Mouse (Mus musculus): ENCODE measurements around the gene Slc39a2. TPM values are rescaled to one million over a fixed set of nuclear protein-coding genes. Genes with fewer than 3 reads are reported as not detected.

The Slc39a2 gene
- polyA plus RNA-seq, 1 experiment, result 0.81 TPM

- H3K4me3 ChIP-seq (ENCODE audit: extremely low read depth, insufficient read depth, insufficient read length), result no peak overlapping the region
- DNase-seq (ENCODE audit: low read depth in 1 of 2, low spot score in 2 of 2), result no peak
- no peaks in the 10 kb centered on the region for H3K27me3 ChIP-seq (ENCODE audit: control insufficient read depth, insufficient read depth, low read length)
- 92% methylated on average over 6 of the region's 6 CpGs for WGBS
- no peaks in the 10 kb centered on the region for H3K4me1 ChIP-seq (ENCODE audit: control insufficient read depth, insufficient read depth, insufficient read length)
- H3K36me3 ChIP-seq (ENCODE audit: control insufficient read depth, insufficient read depth, low read length), result peaks cover 38% of the 10 kb centered on the region
- no peak overlapping the region for H3K27ac ChIP-seq (ENCODE audit: insufficient read depth, low read length)
- TF ChIP-seq POLR2A (IDR thresholded peaks at IDR 0.05; ENCODE audit: low read depth, low read length) (no peak), CTCF (IDR thresholded peaks at IDR 0.05; ENCODE audit: extremely low read depth, insufficient read depth, insufficient read length, insufficient replicate concordance) (no peak)
Measured at GRCm38 (mm10) chr14:51889833-51890232, 2.9 kb upstream of the Slc39a2 start.

DNA sequence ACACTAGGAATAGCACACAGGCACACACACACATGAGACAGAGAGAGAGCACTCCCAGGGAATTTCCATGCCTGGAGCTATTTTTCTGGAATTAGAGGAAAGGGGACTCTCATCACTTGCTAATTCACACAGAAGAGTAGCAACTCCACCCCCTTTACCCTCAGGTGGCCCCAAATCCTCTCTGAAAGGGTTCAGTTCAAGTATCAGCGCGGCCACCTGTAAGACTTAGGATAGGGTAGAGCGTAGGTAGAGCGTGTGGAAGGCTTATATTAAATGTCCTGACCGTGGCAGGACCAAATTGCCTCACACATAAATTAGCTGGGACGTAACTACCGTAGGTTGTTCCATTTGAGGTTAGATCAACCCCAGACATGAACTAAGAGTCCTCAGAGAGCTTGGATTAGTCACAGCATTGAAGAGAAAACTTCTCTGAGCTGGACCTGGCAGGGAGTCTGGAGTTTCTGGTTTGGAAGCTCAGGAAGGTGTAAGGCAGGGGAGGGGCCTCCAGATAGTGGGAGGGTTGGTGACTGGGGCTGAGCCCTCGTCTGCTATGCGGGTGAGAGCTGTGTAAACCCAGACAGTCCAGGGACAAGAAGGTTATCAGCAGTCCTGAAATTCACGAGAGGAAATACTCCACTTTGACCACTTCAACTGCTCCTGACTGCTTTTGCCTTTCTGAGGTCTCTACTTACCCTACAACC is 555 bp downstream of the Slc39a2 start:
- Histone ChIP-seq H3K27ac (ENCODE audit: insufficient read depth, low read length) (no peak overlapping the region), H3K27me3 (ENCODE audit: control insufficient read depth, insufficient read depth, low read length) (no peaks in the 10 kb centered on the region), H3K36me3 (ENCODE audit: control insufficient read depth, insufficient read depth, low read length) (peaks cover 28% of the 10 kb centered on the region), H3K4me1 (ENCODE audit: control insufficient read depth, insufficient read depth, insufficient read length) (no peaks in the 10 kb centered on the region), H3K4me3 (ENCODE audit: extremely low read depth, insufficient read depth, insufficient read length) (no peak overlapping the region)
- no peak for DNase-seq (ENCODE audit: low read depth in 1 of 2, low spot score in 2 of 2)
- 82% methylated on average over 10 of the region's 10 CpGs for WGBS
- no peak for TF ChIP-seq CTCF (IDR thresholded peaks at IDR 0.05; ENCODE audit: extremely low read depth, insufficient read depth, insufficient read length, insufficient replicate concordance)
- TF ChIP-seq POLR2A (IDR thresholded peaks at IDR 0.05; ENCODE audit: low read depth, low read length), result no peak

- 81% methylated on average over 3 of the region's 3 CpGs for WGBS
- no peak overlapping the region for H3K27ac ChIP-seq (ENCODE audit: insufficient read depth, low read length)
- no peaks in the 10 kb centered on the region for H3K4me1 ChIP-seq (ENCODE audit: control insufficient read depth, insufficient read depth, insufficient read length)
- peaks cover 26% of the 10 kb centered on the region for H3K36me3 ChIP-seq (ENCODE audit: control insufficient read depth, insufficient read depth, low read length)
- no peak overlapping the region for H3K4me3 ChIP-seq (ENCODE audit: extremely low read depth, insufficient read depth, insufficient read length)
- TF ChIP-seq POLR2A (IDR thresholded peaks at IDR 0.05; ENCODE audit: low read depth, low read length) (no peak), CTCF (IDR thresholded peaks at IDR 0.05; ENCODE audit: extremely low read depth, insufficient read depth, insufficient read length, insufficient replicate concordance) (no peak)
- no peak for DNase-seq (ENCODE audit: low read depth in 1 of 2, low spot score in 2 of 2)
- H3K27me3 ChIP-seq (ENCODE audit: control insufficient read depth, insufficient read depth, low read length), result no peaks in the 10 kb centered on the region
Measured at GRCm38 (mm10) chr14:51893809-51894208, 1.1 kb downstream of the Slc39a2 start.

DNA sequence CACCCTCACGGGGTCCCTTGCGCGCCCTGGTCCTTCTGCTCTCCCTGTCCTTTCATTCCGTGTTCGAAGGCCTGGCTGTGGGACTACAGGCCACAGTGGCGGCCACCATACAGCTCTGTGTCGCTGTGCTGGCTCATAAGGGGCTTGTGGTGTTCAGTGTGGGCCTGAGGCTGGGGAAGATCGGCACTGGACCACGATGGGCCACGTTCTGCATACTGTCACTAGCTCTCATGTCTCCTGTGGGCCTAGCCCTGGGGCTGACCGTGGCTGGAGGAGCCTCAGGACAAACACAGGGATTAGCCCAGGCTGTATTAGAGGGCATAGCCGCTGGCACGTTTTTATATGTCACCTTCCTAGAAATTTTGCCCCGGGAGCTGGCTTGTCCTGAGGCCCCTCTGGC is 2.4 kb downstream of the Slc39a2 start:
- TF ChIP-seq POLR2A (IDR thresholded peaks at IDR 0.05; ENCODE audit: low read depth, low read length) (no peak), CTCF (IDR thresholded peaks at IDR 0.05; ENCODE audit: extremely low read depth, insufficient read depth, insufficient read length, insufficient replicate concordance) (no peak)
- peaks cover 15% of the 10 kb centered on the region for H3K36me3 ChIP-seq (ENCODE audit: control insufficient read depth, insufficient read depth, low read length)
- no peaks in the 10 kb centered on the region for H3K27me3 ChIP-seq (ENCODE audit: control insufficient read depth, insufficient read depth, low read length)
- WGBS, result 92% methylated on average over 14 of the region's 14 CpGs
- DNase-seq (ENCODE audit: low read depth in 1 of 2, low spot score in 2 of 2), result no peak
- no peak overlapping the region for H3K4me3 ChIP-seq (ENCODE audit: extremely low read depth, insufficient read depth, insufficient read length)
- no peak overlapping the region for H3K27ac ChIP-seq (ENCODE audit: insufficient read depth, low read length)
- H3K4me1 ChIP-seq (ENCODE audit: control insufficient read depth, insufficient read depth, insufficient read length), result no peaks in the 10 kb centered on the region

GRCm38 (mm10) chr14:51896019-51896418 is 3.3 kb downstream of the Slc39a2 start:
- H3K27me3 ChIP-seq (ENCODE audit: control insufficient read depth, insufficient read depth, low read length), result no peaks in the 10 kb centered on the region
- peaks cover 8% of the 10 kb centered on the region for H3K36me3 ChIP-seq (ENCODE audit: control insufficient read depth, insufficient read depth, low read length)
- H3K4me1 ChIP-seq (ENCODE audit: control insufficient read depth, insufficient read depth, insufficient read length), result no peaks in the 10 kb centered on the region
- DNase-seq (ENCODE audit: low read depth in 1 of 2, low spot score in 2 of 2), result no peak
- TF ChIP-seq POLR2A (IDR thresholded peaks at IDR 0.05; ENCODE audit: low read depth, low read length), result no peak
- no peak for TF ChIP-seq CTCF (IDR thresholded peaks at IDR 0.05; ENCODE audit: extremely low read depth, insufficient read depth, insufficient read length, insufficient replicate concordance)
- H3K4me3 ChIP-seq (ENCODE audit: extremely low read depth, insufficient read depth, insufficient read length), result no peak overlapping the region
- H3K27ac ChIP-seq (ENCODE audit: insufficient read depth, low read length), result no peak overlapping the region
- 81% methylated on average over 6 of the region's 6 CpGs for WGBS

DNA sequence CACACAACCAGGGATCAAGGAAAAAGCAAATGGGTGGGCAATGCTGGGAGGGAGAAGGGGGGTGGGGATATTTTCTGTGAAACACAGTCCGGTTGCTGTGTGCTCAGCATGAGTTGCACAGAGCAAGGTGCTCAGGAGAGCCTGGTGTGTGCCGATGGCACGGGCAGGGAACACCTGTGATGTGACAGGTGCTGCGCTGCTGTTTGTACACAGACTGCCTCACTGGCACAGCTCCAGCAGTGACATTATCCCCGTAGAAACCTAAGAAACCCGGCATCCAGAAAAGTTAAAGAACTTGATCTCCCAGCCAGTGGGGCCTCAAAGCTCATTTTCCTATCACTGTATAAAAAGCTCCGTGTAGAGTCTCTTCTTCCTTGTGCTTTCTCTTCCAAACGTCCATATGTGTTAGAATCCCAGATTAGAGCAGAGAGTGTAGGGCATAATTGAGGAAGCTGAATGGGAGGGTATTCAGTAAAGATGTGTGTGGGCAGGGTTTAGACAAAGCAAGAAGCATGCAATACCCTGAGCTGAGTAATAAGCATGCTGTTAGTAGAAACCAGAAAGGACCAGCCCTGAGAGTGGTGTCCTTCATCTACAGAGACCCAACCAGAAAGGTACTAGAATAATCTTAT is 4.0 kb downstream of the Slc39a2 start:
- 88% methylated on average over 8 of the region's 8 CpGs for WGBS
- Histone ChIP-seq H3K4me3 (ENCODE audit: extremely low read depth, insufficient read depth, insufficient read length) (no peak overlapping the region), H3K27me3 (ENCODE audit: control insufficient read depth, insufficient read depth, low read length) (no peaks in the 10 kb centered on the region), H3K36me3 (ENCODE audit: control insufficient read depth, insufficient read depth, low read length) (peaks cover 2% of the 10 kb centered on the region), H3K4me1 (ENCODE audit: control insufficient read depth, insufficient read depth, insufficient read length) (no peaks in the 10 kb centered on the region), H3K27ac (ENCODE audit: insufficient read depth, low read length) (no peak overlapping the region)
- TF ChIP-seq CTCF (IDR thresholded peaks at IDR 0.05; ENCODE audit: extremely low read depth, insufficient read depth, insufficient read length, insufficient replicate concordance), result no peak
- TF ChIP-seq POLR2A (IDR thresholded peaks at IDR 0.05; ENCODE audit: low read depth, low read length), result no peak
- no peak for DNase-seq (ENCODE audit: low read depth in 1 of 2, low spot score in 2 of 2)

- Histone ChIP-seq H3K27me3 (ENCODE audit: control insufficient read depth, insufficient read depth, low read length) (no peaks in the 10 kb centered on the region), H3K4me3 (ENCODE audit: extremely low read depth, insufficient read depth, insufficient read length) (no peak overlapping the region), H3K27ac (ENCODE audit: insufficient read depth, low read length) (no peak overlapping the region), H3K4me1 (ENCODE audit: control insufficient read depth, insufficient read depth, insufficient read length) (no peaks in the 10 kb centered on the region), H3K36me3 (ENCODE audit: control insufficient read depth, insufficient read depth, low read length) (no peaks in the 10 kb centered on the region; the same call in 1 of the 2 replicates)
- no peak for DNase-seq (ENCODE audit: low read depth in 1 of 2, low spot score in 2 of 2)
- TF ChIP-seq CTCF (IDR thresholded peaks at IDR 0.05; ENCODE audit: extremely low read depth, insufficient read depth, insufficient read length, insufficient replicate concordance), result no peak
- no peak for TF ChIP-seq POLR2A (IDR thresholded peaks at IDR 0.05; ENCODE audit: low read depth, low read length)
- WGBS, result 84% methylated on average over 1 of the region's 1 CpGs
Measured at GRCm38 (mm10) chr14:51899351-51899750, 6.7 kb downstream of the Slc39a2 start.
